Mouse (Mus musculus): ENCODE measurements around the gene Slc38a3. TPM values are rescaled to one million over a fixed set of nuclear protein-coding genes. Genes with fewer than 3 reads are reported as not detected.
A peak's percentile ranks its signal among the peaks of the same experiment; 100 is the strongest.
"Not testable (repeated sequence)": the region's sequence is repeated elsewhere in the genome, so short reads cannot be mapped to it uniquely, and the experiment has no call there.

Gene Slc38a3
- polyA plus RNA-seq, 1 experiment from 2014 or later = 14.6 TPM

DNA sequence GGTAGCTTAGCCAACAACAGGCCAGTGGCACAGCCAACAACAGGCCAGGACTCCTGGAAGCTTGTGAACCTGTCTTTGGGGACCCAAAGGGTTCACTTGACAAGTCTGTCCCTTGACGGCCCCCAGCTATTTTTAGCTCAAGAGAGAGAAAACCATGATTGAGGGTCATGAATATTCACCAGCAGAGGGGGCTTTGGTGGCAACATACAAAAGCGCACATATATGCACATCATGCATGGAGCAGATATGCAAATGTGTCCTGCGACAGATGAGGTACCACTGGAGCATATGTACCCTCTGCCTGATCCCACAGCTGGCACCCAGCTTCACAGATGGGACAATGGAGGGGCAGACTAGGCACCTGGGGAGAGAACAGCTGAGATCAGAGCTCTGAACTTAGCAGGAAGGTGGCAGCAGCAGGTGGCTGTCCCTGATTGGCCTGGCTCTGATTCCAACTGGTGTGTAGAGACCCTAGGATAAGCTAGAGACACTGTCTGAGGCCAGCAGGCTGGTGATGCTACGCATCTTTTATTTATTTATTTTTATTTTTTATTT is 24.2 kb upstream of the Slc38a3 start:
- Histone ChIP-seq H3K27me3 (peaks cover 18% of the 10 kb centered on the region), H3K36me3 (ENCODE audit: poor library complexity, severe bottlenecking) (peaks cover 36% of the 10 kb centered on the region), H3K9me3 (replicated peaks) (no peaks in the 10 kb centered on the region), H3K4me2 (no peak overlapping the region), H3K9ac (no peak overlapping the region), H3K27ac (no peak overlapping the region), H3K4me1 (peaks cover 44% of the 10 kb centered on the region), H3K4me3 (no peak overlapping the region)
- peak; percentile 12; the same call in 1 of the 2 replicates for ATAC-seq
- 59% methylated on average over 4 of the region's 4 CpGs for WGBS

DNA sequence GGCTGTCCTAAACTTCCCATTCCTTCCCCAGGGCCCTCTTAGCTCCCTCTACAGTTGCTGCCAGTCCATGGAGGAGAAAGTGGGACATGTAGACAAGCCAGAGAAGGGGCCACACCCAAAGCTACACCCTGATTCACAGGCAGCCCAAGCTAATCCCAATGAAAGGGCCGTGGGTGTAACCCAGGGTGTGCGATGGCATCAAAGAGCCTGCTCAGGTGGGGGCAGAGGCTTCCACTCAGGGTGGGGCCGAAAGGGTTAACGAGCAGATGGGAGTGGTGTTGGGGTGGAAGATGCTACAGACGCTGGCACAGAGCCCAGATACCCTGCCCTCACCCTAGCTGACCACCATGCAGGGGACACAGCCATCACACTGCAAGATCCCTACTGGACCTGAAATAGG is 23.5 kb upstream of the Slc38a3 start:
- Histone ChIP-seq H3K9ac (0 out of 2 replicates have a peak overlapping the region, but pooled peaks have one; percentile 22), H3K27me3 (peaks cover 18% of the 10 kb centered on the region), H3K4me1 (peaks cover 36% of the 10 kb centered on the region), H3K36me3 (ENCODE audit: poor library complexity, severe bottlenecking) (peaks cover 41% of the 10 kb centered on the region), H3K27ac (no peak overlapping the region), H3K4me2 (no peak overlapping the region), H3K9me3 (replicated peaks) (no peaks in the 10 kb centered on the region), H3K4me3 (no peak overlapping the region)
- ATAC-seq = no peak
- WGBS = 60% methylated on average over 5 of the region's 5 CpGs

DNA sequence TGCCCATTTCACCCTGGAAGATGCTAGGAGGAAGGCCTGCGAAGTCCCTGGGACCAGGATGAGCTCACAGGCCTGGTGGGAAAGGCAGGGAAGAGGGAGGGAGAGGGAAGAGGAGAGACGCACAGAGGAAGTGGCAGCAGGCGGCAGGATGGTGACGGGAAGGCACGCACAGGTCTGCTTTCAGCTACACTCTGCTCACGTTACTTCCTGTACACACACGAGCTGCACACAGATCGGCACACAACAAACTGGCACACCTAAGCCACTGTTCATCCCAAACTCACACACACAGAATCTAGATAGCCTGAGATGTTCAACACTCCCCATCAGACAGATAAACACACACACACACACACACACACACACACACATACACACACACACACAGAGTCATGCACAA is 21.1 kb upstream of the Slc38a3 start:
- peaks cover 48% of the 10 kb centered on the region for H3K36me3 ChIP-seq (ENCODE audit: poor library complexity, severe bottlenecking)
- no peak overlapping the region for H3K27ac ChIP-seq
- no peak for ATAC-seq
- no peak overlapping the region for H3K4me3 ChIP-seq
- WGBS = 87% methylated on average over 8 of the region's 8 CpGs
- H3K4me2 ChIP-seq = no peak overlapping the region
- H3K4me1 ChIP-seq = peaks cover 14% of the 10 kb centered on the region
- H3K27me3 ChIP-seq = peaks cover 3% of the 10 kb centered on the region; the same call in 1 of the 2 replicates
- H3K9me3 ChIP-seq (replicated peaks) = no peaks in the 10 kb centered on the region
- H3K9ac ChIP-seq = no peak overlapping the region

DNA sequence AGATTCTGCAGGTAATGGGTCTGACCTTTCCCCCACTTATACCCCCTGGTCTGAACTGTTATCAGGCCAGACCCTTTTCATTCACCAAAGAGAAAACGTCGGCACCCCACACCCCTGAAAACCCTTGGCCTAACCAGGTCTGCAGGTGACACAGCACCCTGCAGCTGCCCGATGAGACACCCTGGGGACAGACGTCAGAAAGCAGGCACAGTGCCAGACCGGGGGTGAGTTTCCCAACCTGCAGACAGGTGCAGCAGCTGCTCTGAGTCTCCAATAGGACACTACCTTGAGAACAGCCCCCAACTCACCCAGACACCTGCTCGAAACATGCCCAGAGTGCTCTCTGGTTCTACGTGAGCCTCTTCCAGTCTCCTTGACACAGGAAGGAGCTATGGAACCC is 19.6 kb upstream of the Slc38a3 start:
- H3K4me2 ChIP-seq = no peak overlapping the region
- no peaks in the 10 kb centered on the region for H3K9me3 ChIP-seq (replicated peaks)
- no peak overlapping the region for H3K27ac ChIP-seq
- H3K4me3 ChIP-seq = no peak overlapping the region
- H3K4me1 ChIP-seq = peaks cover 14% of the 10 kb centered on the region
- ATAC-seq = no peak
- H3K9ac ChIP-seq = no peak overlapping the region
- H3K36me3 ChIP-seq (ENCODE audit: poor library complexity, severe bottlenecking) = peaks cover 60% of the 10 kb centered on the region
- 82% methylated on average over 7 of the region's 7 CpGs for WGBS
- no peaks in the 10 kb centered on the region for H3K27me3 ChIP-seq

DNA sequence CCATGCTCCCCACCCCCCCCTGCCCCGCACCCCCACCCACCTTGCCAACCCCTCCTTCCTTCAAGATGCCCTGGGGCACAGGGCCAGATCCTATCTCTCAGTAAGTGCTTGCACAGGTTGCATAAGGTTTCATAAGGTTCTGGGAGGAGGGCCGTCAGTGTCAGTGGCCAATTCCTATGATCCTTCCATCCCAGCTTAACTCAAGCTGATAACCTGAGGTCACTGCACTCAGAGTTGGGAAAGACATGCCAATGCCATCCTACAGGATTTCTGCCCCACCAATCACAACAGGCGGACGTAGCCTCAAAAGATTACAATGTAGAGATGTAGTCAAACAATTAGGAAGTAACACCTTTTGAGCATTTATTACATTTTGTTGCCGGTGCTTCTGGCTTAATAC is 19.1 kb upstream of the Slc38a3 start:
- Histone ChIP-seq H3K36me3 (ENCODE audit: poor library complexity, severe bottlenecking) (peaks cover 65% of the 10 kb centered on the region), H3K4me3 (no peak overlapping the region), H3K4me1 (peaks cover 11% of the 10 kb centered on the region), H3K9me3 (replicated peaks) (no peaks in the 10 kb centered on the region), H3K9ac (no peak overlapping the region), H3K27ac (no peak overlapping the region), H3K4me2 (no peak overlapping the region), H3K27me3 (no peaks in the 10 kb centered on the region)
- no peak for ATAC-seq
- 89% methylated on average over 5 of the region's 5 CpGs for WGBS

DNA sequence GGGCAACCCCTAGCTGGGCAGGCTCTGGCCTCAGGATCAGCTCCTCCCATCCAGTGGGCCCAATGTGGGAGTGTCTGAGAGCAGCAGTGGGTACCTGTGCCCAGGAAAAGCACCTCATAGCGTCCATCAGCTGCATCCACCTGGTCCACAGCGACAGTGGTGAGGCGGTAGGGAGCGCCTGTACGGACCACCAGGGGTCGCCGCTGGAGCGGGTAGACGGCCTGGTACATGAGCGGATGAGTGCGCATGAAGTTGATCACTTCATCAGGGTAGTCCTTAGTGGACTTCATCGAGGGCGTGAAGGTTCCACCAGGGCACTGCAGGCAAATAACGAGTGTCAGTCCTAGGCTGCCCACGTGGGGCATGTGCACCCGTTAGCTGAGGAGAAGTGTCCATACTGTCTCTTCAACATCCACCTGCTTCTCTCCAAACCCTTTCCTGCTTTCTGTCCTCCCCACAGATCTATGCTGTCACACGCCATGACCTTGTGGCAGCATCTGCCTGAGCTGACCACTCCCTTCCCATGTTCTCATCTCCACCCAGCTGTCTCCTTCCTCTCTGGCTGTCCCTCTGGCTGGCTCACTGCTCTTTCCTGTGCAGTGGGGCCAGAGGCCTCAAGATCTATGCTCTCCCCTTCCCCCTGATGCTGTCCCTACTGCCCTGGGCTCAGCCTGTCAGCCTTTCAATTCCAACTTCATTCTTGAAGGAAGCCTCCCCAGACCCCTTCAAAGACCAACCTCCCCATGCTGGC is 16.1 kb upstream of the Slc38a3 start:
- WGBS = 32% methylated on average over 17 of the region's 17 CpGs
- no peak overlapping the region for H3K4me3 ChIP-seq
- H3K27me3 ChIP-seq = no peaks in the 10 kb centered on the region
- H3K36me3 ChIP-seq (ENCODE audit: poor library complexity, severe bottlenecking) = peaks cover 55% of the 10 kb centered on the region
- no peak overlapping the region for H3K9ac ChIP-seq
- no peak overlapping the region for H3K4me2 ChIP-seq
- H3K4me1 ChIP-seq = no peaks in the 10 kb centered on the region
- H3K9me3 ChIP-seq (replicated peaks) = no peaks in the 10 kb centered on the region
- peak; percentile 84 for ATAC-seq
- no peak overlapping the region for H3K27ac ChIP-seq

DNA sequence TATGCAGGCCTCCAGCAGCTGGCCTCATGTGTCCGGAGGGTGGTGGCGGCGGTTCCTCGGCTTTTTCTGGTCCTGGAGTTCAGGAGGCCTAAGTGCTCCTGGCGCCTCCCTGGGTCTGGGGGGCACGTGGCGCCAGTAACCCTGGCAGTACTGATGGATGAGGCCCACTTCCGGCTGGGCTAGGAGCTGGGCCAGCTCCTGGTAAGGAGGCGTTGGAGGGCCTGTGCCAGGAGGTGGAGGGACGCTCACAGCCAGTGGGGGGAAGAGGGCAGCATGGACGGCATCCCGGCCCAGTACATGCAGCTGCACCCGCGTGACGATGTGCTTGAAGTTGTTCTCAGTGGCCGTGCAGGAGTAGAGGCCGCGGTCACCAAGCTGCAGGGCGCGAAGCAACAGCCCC is 13.1 kb upstream of the Slc38a3 start:
- H3K27me3 ChIP-seq = peaks cover 15% of the 10 kb centered on the region
- no peaks in the 10 kb centered on the region for H3K9me3 ChIP-seq (replicated peaks)
- WGBS = 91% methylated on average over 20 of the region's 20 CpGs
- no peak overlapping the region for H3K4me2 ChIP-seq
- H3K27ac ChIP-seq = no peak overlapping the region
- ATAC-seq = no peak
- peaks cover 30% of the 10 kb centered on the region for H3K36me3 ChIP-seq (ENCODE audit: poor library complexity, severe bottlenecking)
- no peak overlapping the region for H3K4me3 ChIP-seq
- no peaks in the 10 kb centered on the region for H3K4me1 ChIP-seq
- no peak overlapping the region for H3K9ac ChIP-seq

DNA sequence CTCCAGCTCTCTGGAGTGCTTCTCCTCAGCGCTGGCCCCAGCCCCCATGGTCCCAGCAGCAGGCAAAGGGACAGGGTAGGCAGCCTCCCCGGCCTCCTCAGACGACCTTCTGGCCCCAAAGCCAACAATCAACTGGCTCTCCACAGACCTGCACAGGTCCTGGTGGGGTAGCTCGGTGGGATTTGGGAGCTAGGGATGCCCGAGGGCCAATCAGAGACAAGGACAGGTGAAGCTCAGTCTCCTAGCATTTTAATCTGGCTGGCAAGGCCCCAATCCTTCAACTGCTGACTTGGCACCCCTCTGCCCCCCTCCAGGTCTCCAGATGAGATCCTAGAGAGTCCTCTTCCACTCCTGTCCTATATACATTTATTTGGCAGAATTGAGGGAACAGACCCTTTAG is 10.2 kb upstream of the Slc38a3 start, which contains the start of gene Gnat1:
TSS of gene Gnat1 (minus strand) at position 212 of the 400 bp plus-strand sequence.
- no peak within 1 kb of the TSS for H3K4me2 ChIP-seq
- no peaks in the 10 kb centered on the region for H3K9me3 ChIP-seq (replicated peaks)
- no peak within 1 kb of the TSS for H3K4me3 ChIP-seq
- peaks cover 41% of the 10 kb centered on the region for H3K27me3 ChIP-seq
- H3K9ac ChIP-seq = 0 out of 2 replicates have a peak within 1 kb of the TSS, but pooled peaks have one; percentile 16
- H3K36me3 ChIP-seq (ENCODE audit: poor library complexity, severe bottlenecking) = peaks cover 20% of the 10 kb centered on the region
- peaks cover 19% of the 10 kb centered on the region for H3K4me1 ChIP-seq
- H3K27ac ChIP-seq = no peak within 1 kb of the TSS
- no peak for ATAC-seq
- WGBS = 32% methylated on average over 5 of the region's 5 CpGs

DNA sequence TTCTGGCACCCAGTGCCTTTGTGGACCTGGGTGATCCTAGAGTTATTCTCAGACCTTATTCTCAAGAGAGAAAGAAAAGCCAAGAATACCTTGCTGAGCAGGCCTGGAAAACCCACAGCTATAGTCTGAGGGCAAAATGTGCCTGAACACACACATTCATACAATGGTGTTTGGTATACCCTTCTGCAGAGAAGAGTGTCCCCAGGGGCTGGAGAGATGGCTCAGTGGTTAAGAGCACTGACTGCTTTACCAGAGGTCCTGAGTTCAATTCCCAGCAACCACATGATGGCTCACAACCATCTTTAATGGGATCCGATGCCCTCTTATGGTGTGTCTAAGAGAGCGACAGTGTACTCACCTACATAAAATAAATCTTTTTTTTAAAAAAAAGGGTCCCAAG is 9.5 kb upstream of the Slc38a3 start:
- no peak for ATAC-seq
- Histone ChIP-seq H3K27me3 (peaks cover 46% of the 10 kb centered on the region), H3K9me3 (replicated peaks) (no peaks in the 10 kb centered on the region), H3K27ac (no peak overlapping the region), H3K4me2 (no peak overlapping the region), H3K4me1 (peaks cover 19% of the 10 kb centered on the region), H3K36me3 (ENCODE audit: poor library complexity, severe bottlenecking) (peaks cover 13% of the 10 kb centered on the region), H3K4me3 (no peak overlapping the region), H3K9ac (no peak overlapping the region)
- WGBS = 95% methylated on average over 2 of the region's 2 CpGs

DNA sequence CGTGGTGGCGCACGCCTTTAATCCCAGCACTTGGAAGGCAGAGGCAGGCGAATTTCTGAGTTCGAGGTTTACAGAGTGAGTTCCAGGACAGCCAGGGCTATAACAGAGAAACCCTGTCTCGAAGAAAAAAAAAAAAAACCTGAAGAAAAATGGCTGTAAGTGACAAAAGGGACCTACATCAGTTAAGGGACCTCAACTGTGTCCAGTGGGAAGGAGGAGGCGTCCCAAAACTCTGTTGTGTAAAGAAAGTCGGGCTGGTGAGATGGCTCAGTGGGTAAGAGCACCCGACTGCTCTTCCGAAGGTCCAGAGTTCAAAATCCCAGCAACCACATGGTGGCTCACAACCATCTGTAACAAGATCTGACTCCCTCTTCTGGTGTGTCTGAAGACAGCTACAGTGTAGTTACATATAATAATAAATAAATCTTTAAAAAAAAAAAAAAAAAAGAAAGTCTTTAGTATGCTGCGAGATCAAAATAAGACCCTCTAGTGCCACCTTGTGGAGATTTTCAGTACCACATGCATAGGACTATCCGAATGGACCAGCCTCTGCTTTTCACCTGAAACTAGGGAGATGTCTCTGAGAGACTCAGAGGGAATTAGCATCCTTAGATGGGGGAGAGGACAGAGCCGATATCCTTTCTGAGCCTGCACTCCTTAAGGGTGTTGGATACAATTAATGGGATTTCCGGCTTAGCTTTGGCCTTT is 8.6 kb upstream of the Slc38a3 start:
- H3K9me3 ChIP-seq (replicated peaks); H3K4me2 ChIP-seq; H3K36me3 ChIP-seq (ENCODE audit: poor library complexity, severe bottlenecking); H3K4me3 ChIP-seq; H3K9ac ChIP-seq; H3K27ac ChIP-seq; ATAC-seq: not testable (repeated sequence)
- WGBS = 41% methylated on average over 14 of the region's 14 CpGs
- H3K4me1 ChIP-seq = peaks cover 19% of the 10 kb centered on the region
- peaks cover 46% of the 10 kb centered on the region for H3K27me3 ChIP-seq

DNA sequence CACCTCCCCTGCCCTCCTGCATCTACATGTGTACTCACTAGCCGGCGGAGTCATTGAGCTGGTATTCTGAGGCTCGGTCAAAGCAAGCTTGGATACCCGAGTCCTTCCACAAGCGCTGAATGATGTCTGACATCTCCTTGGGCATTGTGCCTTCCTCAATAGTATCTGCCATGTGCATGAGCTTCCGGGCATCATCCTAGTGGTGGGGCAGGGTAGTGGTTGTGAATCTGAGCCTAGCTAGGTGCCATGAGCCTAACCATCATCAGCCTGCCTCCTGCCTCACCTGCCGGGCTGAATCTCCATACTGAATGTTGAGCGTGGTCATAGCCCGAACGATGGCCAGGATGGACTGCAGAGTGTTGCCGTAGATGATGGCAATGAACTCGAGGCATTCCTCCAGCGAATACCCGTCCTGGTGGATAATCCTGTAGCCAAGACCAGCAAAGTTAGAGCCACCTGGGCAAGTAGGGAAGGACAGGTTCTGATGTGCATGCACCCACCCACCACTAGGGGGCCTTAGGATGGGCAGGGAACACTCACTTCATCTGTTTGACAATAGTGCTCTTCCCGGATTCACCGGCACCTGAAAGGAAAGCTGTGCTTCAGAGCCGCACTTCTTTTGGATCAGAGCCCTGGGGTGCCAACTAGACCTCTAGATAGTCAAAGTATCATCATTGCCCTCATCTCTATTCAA is 7.9 kb upstream of the Slc38a3 start:
- Histone ChIP-seq H3K27ac (no peak overlapping the region), H3K9me3 (replicated peaks) (no peaks in the 10 kb centered on the region), H3K36me3 (ENCODE audit: poor library complexity, severe bottlenecking) (peaks cover 5% of the 10 kb centered on the region), H3K4me3 (no peak overlapping the region), H3K9ac (no peak overlapping the region), H3K4me1 (peaks cover 19% of the 10 kb centered on the region), H3K27me3 (peaks cover 46% of the 10 kb centered on the region), H3K4me2 (peak overlapping the region; percentile 67)
- 18% methylated on average over 17 of the region's 17 CpGs for WGBS
- no peak for ATAC-seq

DNA sequence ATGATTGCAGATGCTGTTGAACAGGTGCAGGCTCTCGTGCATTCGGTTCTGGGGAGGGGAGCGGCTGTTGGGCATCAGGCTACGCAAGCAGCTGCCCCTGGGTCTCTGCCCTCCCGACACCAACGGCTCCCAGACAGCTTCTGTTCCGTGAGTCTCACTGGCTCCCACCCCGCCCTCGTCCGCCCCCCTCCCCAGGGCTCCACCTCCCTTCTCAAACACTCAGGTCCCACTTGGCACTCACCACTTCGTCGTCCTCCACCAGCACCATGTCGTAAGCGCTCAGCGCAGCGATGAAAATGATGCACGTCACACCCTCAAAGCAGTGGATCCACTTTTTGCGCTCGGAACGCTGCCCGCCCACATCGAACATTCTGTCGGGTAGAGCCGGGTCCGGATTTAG is 7.0 kb upstream of the Slc38a3 start:
- no peaks in the 10 kb centered on the region for H3K9me3 ChIP-seq (replicated peaks)
- peak; percentile 52 for ATAC-seq
- H3K36me3 ChIP-seq (ENCODE audit: poor library complexity, severe bottlenecking) = no peaks in the 10 kb centered on the region
- H3K4me2 ChIP-seq = peak overlapping the region; percentile 67
- peaks cover 46% of the 10 kb centered on the region for H3K27me3 ChIP-seq
- H3K4me1 ChIP-seq = peaks cover 19% of the 10 kb centered on the region
- WGBS = 1% methylated on average over 25 of the region's 25 CpGs
- H3K4me3 ChIP-seq = peak overlapping the region; percentile 33
- peak overlapping the region; percentile 54 for H3K9ac ChIP-seq
- H3K27ac ChIP-seq = no peak overlapping the region
